Mouse (Mus musculus): Measurements from ENCODE around the gene Cyp4b1. TPM values are rescaled to one million over a fixed set of nuclear protein-coding genes. Genes with fewer than 3 reads are reported as not detected.
"Not testable (repeated sequence)": the region's sequence is repeated elsewhere in the genome, so short reads cannot be mapped to it uniquely, and the experiment has no call there.

The Cyp4b1 gene
- polyA plus RNA-seq, 1 experiment from 2014 or later = 8.8 TPM

- Histone ChIP-seq H3K9me3 (ENCODE audit: low read length) (no peaks in the 10 kb centered on the region), H3K36me3 (ENCODE audit: insufficient read depth, low read length) (no peaks in the 10 kb centered on the region), H3K27ac (ENCODE audit: low read length) (no peak overlapping the region), H3K27me3 (ENCODE audit: insufficient read depth, low read length) (no peaks in the 10 kb centered on the region), H3K4me1 (ENCODE audit: insufficient read depth, low read length) (no peaks in the 10 kb centered on the region), H3K4me3 (ENCODE audit: low read length) (no peak overlapping the region), H3K9ac (replicated peaks; ENCODE audit: low read length) (no peak overlapping the region), H3K4me2 (replicated peaks; ENCODE audit: low read depth, low read length) (no peak overlapping the region)
- ATAC-seq (ENCODE audit: low FRiP score, low TSS enrichment) = no peak
Observed at GRCm38 (mm10) chr4:115645371-115645770, 2.2 kb downstream of the Cyp4b1 start.

- peak; percentile 76 for ATAC-seq (ENCODE audit: low FRiP score, low TSS enrichment)
- H3K27ac ChIP-seq (ENCODE audit: low read length) = 0 out of 2 replicates have a peak overlapping the region, but pooled peaks have one; percentile 15
- H3K4me1 ChIP-seq (ENCODE audit: insufficient read depth, low read length) = no peaks in the 10 kb centered on the region
- H3K4me3 ChIP-seq (ENCODE audit: low read length) = no peak overlapping the region
- no peaks in the 10 kb centered on the region for H3K9me3 ChIP-seq (ENCODE audit: low read length)
- no peak overlapping the region for H3K9ac ChIP-seq (replicated peaks; ENCODE audit: low read length)
- no peak overlapping the region for H3K4me2 ChIP-seq (replicated peaks; ENCODE audit: low read depth, low read length)
- no peaks in the 10 kb centered on the region for H3K36me3 ChIP-seq (ENCODE audit: insufficient read depth, low read length)
- 45% methylated on average over 5 of the region's 5 CpGs for WGBS
- no peaks in the 10 kb centered on the region for H3K27me3 ChIP-seq (ENCODE audit: insufficient read depth, low read length)
Observed at GRCm38 (mm10) chr4:115642967-115643754, 4.4 kb downstream of the Cyp4b1 start.

- ATAC-seq (ENCODE audit: low FRiP score, low TSS enrichment); H3K4me2 ChIP-seq (replicated peaks; ENCODE audit: low read depth, low read length); H3K27ac ChIP-seq (ENCODE audit: low read length); H3K4me3 ChIP-seq (ENCODE audit: low read length); H3K9ac ChIP-seq (replicated peaks; ENCODE audit: low read length); H3K36me3 ChIP-seq (ENCODE audit: insufficient read depth, low read length); H3K27me3 ChIP-seq (ENCODE audit: insufficient read depth, low read length); H3K4me1 ChIP-seq (ENCODE audit: insufficient read depth, low read length); H3K9me3 ChIP-seq (ENCODE audit: low read length): not testable (repeated sequence)
- WGBS = 93% methylated on average over 3 of the region's 3 CpGs
Observed at GRCm38 (mm10) chr4:115625560-115625959, 22.0 kb downstream of the Cyp4b1 start.

GRCm38 (mm10) chr4:115614005-115614404 is 33.5 kb downstream of the Cyp4b1 start:
- Histone ChIP-seq H3K9ac (replicated peaks; ENCODE audit: low read length) (no peak overlapping the region), H3K4me2 (replicated peaks; ENCODE audit: low read depth, low read length) (no peak overlapping the region), H3K4me3 (ENCODE audit: low read length) (no peak overlapping the region), H3K27ac (ENCODE audit: low read length) (no peak overlapping the region), H3K9me3 (ENCODE audit: low read length) (no peaks in the 10 kb centered on the region), H3K36me3 (ENCODE audit: insufficient read depth, low read length) (no peaks in the 10 kb centered on the region), H3K27me3 (ENCODE audit: insufficient read depth, low read length) (no peaks in the 10 kb centered on the region), H3K4me1 (ENCODE audit: insufficient read depth, low read length) (no peaks in the 10 kb centered on the region)
- no peak for ATAC-seq (ENCODE audit: low FRiP score, low TSS enrichment)

GRCm38 (mm10) chr4:115600611-115601010 is 46.9 kb downstream of the Cyp4b1 start, which contains the start of gene Cyp4a32:
Gene Cyp4a32 (plus strand): TSS chr4:115600969.
- WGBS = 88% methylated on average over 8 of the region's 8 CpGs
- not testable (repeated sequence) for H3K4me2 ChIP-seq (replicated peaks; ENCODE audit: low read depth, low read length); H3K36me3 ChIP-seq (ENCODE audit: insufficient read depth, low read length); ATAC-seq (ENCODE audit: low FRiP score, low TSS enrichment); H3K27ac ChIP-seq (ENCODE audit: low read length); H3K4me3 ChIP-seq (ENCODE audit: low read length); H3K9ac ChIP-seq (replicated peaks; ENCODE audit: low read length); H3K27me3 ChIP-seq (ENCODE audit: insufficient read depth, low read length); H3K9me3 ChIP-seq (ENCODE audit: low read length); H3K4me1 ChIP-seq (ENCODE audit: insufficient read depth, low read length)

GRCm38 (mm10) chr4:115596824-115597336 is 50.6 kb downstream of the Cyp4b1 start:
- Histone ChIP-seq H3K36me3 (ENCODE audit: insufficient read depth, low read length) (no peaks in the 10 kb centered on the region), H3K9ac (replicated peaks; ENCODE audit: low read length) (no peak overlapping the region), H3K4me3 (ENCODE audit: low read length) (no peak overlapping the region), H3K27ac (ENCODE audit: low read length) (no peak overlapping the region), H3K9me3 (ENCODE audit: low read length) (no peaks in the 10 kb centered on the region), H3K4me1 (ENCODE audit: insufficient read depth, low read length) (no peaks in the 10 kb centered on the region), H3K27me3 (ENCODE audit: insufficient read depth, low read length) (no peaks in the 10 kb centered on the region), H3K4me2 (replicated peaks; ENCODE audit: low read depth, low read length) (no peak overlapping the region)
- 52% methylated on average over 2 of the region's 2 CpGs for WGBS
- no peak for ATAC-seq (ENCODE audit: low FRiP score, low TSS enrichment)

- no peaks in the 10 kb centered on the region for H3K4me1 ChIP-seq (ENCODE audit: insufficient read depth, low read length)
- no peak overlapping the region for H3K4me3 ChIP-seq (ENCODE audit: low read length)
- 73% methylated on average over 1 of the region's 1 CpGs for WGBS
- H3K27ac ChIP-seq (ENCODE audit: low read length) = no peak overlapping the region
- no peak overlapping the region for H3K4me2 ChIP-seq (replicated peaks; ENCODE audit: low read depth, low read length)
- no peaks in the 10 kb centered on the region for H3K27me3 ChIP-seq (ENCODE audit: insufficient read depth, low read length)
- H3K36me3 ChIP-seq (ENCODE audit: insufficient read depth, low read length) = no peaks in the 10 kb centered on the region
- H3K9me3 ChIP-seq (ENCODE audit: low read length) = no peaks in the 10 kb centered on the region
- H3K9ac ChIP-seq (replicated peaks; ENCODE audit: low read length) = no peak overlapping the region
- ATAC-seq (ENCODE audit: low FRiP score, low TSS enrichment) = no peak
Observed at GRCm38 (mm10) chr4:115596357-115596756, 51.2 kb downstream of the Cyp4b1 start.

GRCm38 (mm10) chr4:115583036-115583435 is 64.5 kb downstream of the Cyp4b1 start:
- Histone ChIP-seq H3K27me3 (ENCODE audit: insufficient read depth, low read length) (no peaks in the 10 kb centered on the region), H3K9me3 (ENCODE audit: low read length) (no peaks in the 10 kb centered on the region), H3K4me3 (ENCODE audit: low read length) (no peak overlapping the region), H3K27ac (ENCODE audit: low read length) (no peak overlapping the region), H3K9ac (replicated peaks; ENCODE audit: low read length) (no peak overlapping the region), H3K4me2 (replicated peaks; ENCODE audit: low read depth, low read length) (no peak overlapping the region), H3K4me1 (ENCODE audit: insufficient read depth, low read length) (no peaks in the 10 kb centered on the region), H3K36me3 (ENCODE audit: insufficient read depth, low read length) (no peaks in the 10 kb centered on the region)
- ATAC-seq (ENCODE audit: low FRiP score, low TSS enrichment) = no peak

GRCm38 (mm10) chr4:115575776-115576175 is 71.7 kb downstream of the Cyp4b1 start:
- no peaks in the 10 kb centered on the region for H3K4me1 ChIP-seq (ENCODE audit: insufficient read depth, low read length)
- H3K9me3 ChIP-seq (ENCODE audit: low read length) = no peaks in the 10 kb centered on the region
- ATAC-seq (ENCODE audit: low FRiP score, low TSS enrichment) = no peak
- H3K4me2 ChIP-seq (replicated peaks; ENCODE audit: low read depth, low read length) = no peak overlapping the region
- no peak overlapping the region for H3K27ac ChIP-seq (ENCODE audit: low read length)
- no peak overlapping the region for H3K4me3 ChIP-seq (ENCODE audit: low read length)
- H3K9ac ChIP-seq (replicated peaks; ENCODE audit: low read length) = no peak overlapping the region
- H3K36me3 ChIP-seq (ENCODE audit: insufficient read depth, low read length) = no peaks in the 10 kb centered on the region
- 81% methylated on average over 2 of the region's 2 CpGs for WGBS
- no peaks in the 10 kb centered on the region for H3K27me3 ChIP-seq (ENCODE audit: insufficient read depth, low read length)

- Histone ChIP-seq H3K9ac (replicated peaks; ENCODE audit: low read length) (no peak overlapping the region), H3K36me3 (ENCODE audit: insufficient read depth, low read length) (no peaks in the 10 kb centered on the region), H3K4me3 (ENCODE audit: low read length) (no peak overlapping the region), H3K27me3 (ENCODE audit: insufficient read depth, low read length) (no peaks in the 10 kb centered on the region), H3K27ac (ENCODE audit: low read length) (no peak overlapping the region), H3K4me2 (replicated peaks; ENCODE audit: low read depth, low read length) (no peak overlapping the region), H3K9me3 (ENCODE audit: low read length) (no peaks in the 10 kb centered on the region), H3K4me1 (ENCODE audit: insufficient read depth, low read length) (no peaks in the 10 kb centered on the region)
- no peak for ATAC-seq (ENCODE audit: low FRiP score, low TSS enrichment)
- WGBS = 77% methylated on average over 3 of the region's 3 CpGs
Observed at GRCm38 (mm10) chr4:115575255-115575654, 72.3 kb downstream of the Cyp4b1 start.

Data from kidney, embryonic 16.5 days (tissue).